Mouse (Mus musculus) heart, postnatal 0 days (tissue): Measurements from ENCODE around the gene Asap3.

Experiments
- CTCF ChIP-seq: IDR thresholded peaks from 2 replicates; pipeline ENCODE4 v1.5.1; 2016; ENCODE audit warnings: antibody characterized with exemption, control low read depth, low read depth
- EP300 ChIP-seq: IDR thresholded peaks from 2 replicates; pipeline ENCODE4 v1.6.1; 2016; ENCODE audit warnings: antibody characterized with exemption, low read depth

GRCm38 (mm10) chr4:136281611-136282010, 75.4 kb downstream of the Asap3 start:
- no peak for TF ChIP-seq CTCF
- no peak for TF ChIP-seq EP300
